Mouse (Mus musculus): ENCODE measurements around the gene L3mbtl3.

The L3mbtl3 gene

GRCm38 (mm10) chr10:26337896-26338503 is 37.8 kb downstream of the L3mbtl3 start:
- DNase-seq (ENCODE audit: low read depth): no peak

GRCm38 (mm10) chr10:26333966-26334365 is 41.8 kb downstream of the L3mbtl3 start:
- DNase-seq (ENCODE audit: low read depth): no peak

GRCm38 (mm10) chr10:26332781-26333180 is 43.0 kb downstream of the L3mbtl3 start:
- DNase-seq (ENCODE audit: low read depth): no peak

GRCm38 (mm10) chr10:26328843-26329242 is 46.9 kb downstream of the L3mbtl3 start:
- no peak for DNase-seq (ENCODE audit: low read depth)

- DNase-seq (ENCODE audit: low read depth): no peak
These were observed 47.9 kb downstream of the L3mbtl3 start for GRCm38 (mm10) chr10:26327691-26328542.

- DNase-seq (ENCODE audit: low read depth): no peak
These were observed 48.5 kb downstream of the L3mbtl3 start for GRCm38 (mm10) chr10:26327291-26327690.

GRCm38 (mm10) chr10:26325320-26325719 is 50.5 kb downstream of the L3mbtl3 start:
- DNase-seq (ENCODE audit: low read depth): no peak

GRCm38 (mm10) chr10:26322344-26323051 is 53.3 kb downstream of the L3mbtl3 start:
- DNase-seq (ENCODE audit: low read depth): no peak

- no peak for DNase-seq (ENCODE audit: low read depth)
These were observed 55.1 kb downstream of the L3mbtl3 start for GRCm38 (mm10) chr10:26320679-26321078.

GRCm38 (mm10) chr10:26314327-26314726 is 61.4 kb downstream of the L3mbtl3 start:
- DNase-seq (ENCODE audit: low read depth): no peak

- DNase-seq (ENCODE audit: low read depth): no peak
These were observed 72.3 kb downstream of the L3mbtl3 start for GRCm38 (mm10) chr10:26303485-26303884.

- DNase-seq (ENCODE audit: low read depth): no peak
These were observed 73.4 kb downstream of the L3mbtl3 start for GRCm38 (mm10) chr10:26302336-26302735.

GRCm38 (mm10) chr10:26297626-26298025 is 78.1 kb downstream of the L3mbtl3 start:
- no peak for DNase-seq (ENCODE audit: low read depth)

- no peak for DNase-seq (ENCODE audit: low read depth)
These were observed 78.6 kb downstream of the L3mbtl3 start for GRCm38 (mm10) chr10:26297200-26297599.

GRCm38 (mm10) chr10:26287136-26287535 is 88.6 kb downstream of the L3mbtl3 start:
- no peak for DNase-seq (ENCODE audit: low read depth)

GRCm38 (mm10) chr10:26280009-26280408 is 95.8 kb downstream of the L3mbtl3 start:
- no peak for DNase-seq (ENCODE audit: low read depth)

- DNase-seq (ENCODE audit: low read depth): no peak
These were observed 100.4 kb downstream of the L3mbtl3 start for GRCm38 (mm10) chr10:26275414-26275813.

GRCm38 (mm10) chr10:26263744-26264459 is 111.9 kb downstream of the L3mbtl3 start:
- no peak for DNase-seq (ENCODE audit: low read depth)

- no peak for DNase-seq (ENCODE audit: low read depth)
These were observed 115.9 kb downstream of the L3mbtl3 start for GRCm38 (mm10) chr10:26259908-26260307.

- DNase-seq (ENCODE audit: low read depth): no peak
These were observed 126.2 kb downstream of the L3mbtl3 start for GRCm38 (mm10) chr10:26249426-26250165.

GRCm38 (mm10) chr10:26244466-26244865 is 131.3 kb downstream of the L3mbtl3 start:
- DNase-seq (ENCODE audit: low read depth): no peak

Data from c-Kit-positive CD71-positive TER-119-negative erythroid progenitor cells, embryonic 14.5 days (primary cell).